Mouse (Mus musculus): ENCODE results near the gene Lgr5. TPM values are rescaled to one million over a fixed set of nuclear protein-coding genes. Genes with fewer than 3 reads are reported as not detected.

The Lgr5 gene
- polyA plus RNA-seq, 1 experiment, result 0.04 TPM

GRCm38 (mm10) chr10:115475000-115475550 is 112.5 kb downstream of the Lgr5 start:
- Histone ChIP-seq H3ac (ENCODE audit: control insufficient read depth, insufficient read length, low read depth) (no peak overlapping the region), H3K79me3 (ENCODE audit: low read depth) (no peaks in the 10 kb centered on the region), H3K27me3 (ENCODE audit: control insufficient read depth, insufficient read depth, insufficient read length) (no peaks in the 10 kb centered on the region), H3K36me3 (ENCODE audit: control insufficient read depth, insufficient read depth) (no peaks in the 10 kb centered on the region), H3K4me3 (ENCODE audit: insufficient read depth, poor library complexity, severe bottlenecking) (no peak overlapping the region), H3K79me2 (ENCODE audit: control insufficient read depth, insufficient read depth) (no peaks in the 10 kb centered on the region)
- TF ChIP-seq CEBPB (IDR thresholded peaks at IDR 0.05; ENCODE audit: low read depth), result no peak
- no peak for TF ChIP-seq CTCF (IDR thresholded peaks at IDR 0.05; ENCODE audit: control insufficient read depth, insufficient read depth, insufficient read length)
- TF ChIP-seq FOSL1 (IDR thresholded peaks at IDR 0.05; ENCODE audit: insufficient read depth, low read length, poor library complexity, severe bottlenecking), result no peak
- TF ChIP-seq MAX (IDR thresholded peaks at IDR 0.05), result no peak
- TF ChIP-seq USF1 (IDR thresholded peaks at IDR 0.05; ENCODE audit: low read depth), result no peak
- TF ChIP-seq MYOD1 (IDR thresholded peaks at IDR 0.05; ENCODE audit: control insufficient read depth, insufficient read length, low read depth), result no peak

- no peak overlapping the region for H3ac ChIP-seq (ENCODE audit: control insufficient read depth, insufficient read length, low read depth)
- no peaks in the 10 kb centered on the region for H3K79me3 ChIP-seq (ENCODE audit: low read depth)
- no peaks in the 10 kb centered on the region for H3K27me3 ChIP-seq (ENCODE audit: control insufficient read depth, insufficient read depth, insufficient read length)
- H3K79me2 ChIP-seq (ENCODE audit: control insufficient read depth, insufficient read depth), result no peaks in the 10 kb centered on the region
- no peaks in the 10 kb centered on the region for H3K36me3 ChIP-seq (ENCODE audit: control insufficient read depth, insufficient read depth)
- H3K4me3 ChIP-seq (ENCODE audit: insufficient read depth, poor library complexity, severe bottlenecking), result no peak overlapping the region
- no peak for TF ChIP-seq USF1 (IDR thresholded peaks at IDR 0.05; ENCODE audit: low read depth)
- TF ChIP-seq MAX (IDR thresholded peaks at IDR 0.05), result no peak
- no peak for TF ChIP-seq FOSL1 (IDR thresholded peaks at IDR 0.05; ENCODE audit: insufficient read depth, low read length, poor library complexity, severe bottlenecking)
- no peak for TF ChIP-seq CEBPB (IDR thresholded peaks at IDR 0.05; ENCODE audit: low read depth)
- TF ChIP-seq CTCF (IDR thresholded peaks at IDR 0.05; ENCODE audit: control insufficient read depth, insufficient read depth, insufficient read length), result no peak
- no peak for TF ChIP-seq MYOD1 (IDR thresholded peaks at IDR 0.05; ENCODE audit: control insufficient read depth, insufficient read length, low read depth)
- TF ChIP-seq MYOG (IDR thresholded peaks at IDR 0.05; ENCODE audit: control insufficient read depth, extremely low read depth, insufficient read length), result no peak
These were observed 114.2 kb downstream of the Lgr5 start for GRCm38 (mm10) chr10:115473213-115473961.

GRCm38 (mm10) chr10:115470621-115471334 is 116.8 kb downstream of the Lgr5 start:
- no peak overlapping the region for H3ac ChIP-seq (ENCODE audit: control insufficient read depth, insufficient read length, low read depth)
- H3K79me2 ChIP-seq (ENCODE audit: control insufficient read depth, insufficient read depth), result no peaks in the 10 kb centered on the region
- H3K4me3 ChIP-seq (ENCODE audit: insufficient read depth, poor library complexity, severe bottlenecking), result no peak overlapping the region
- peaks cover 3% of the 10 kb centered on the region for H3K27me3 ChIP-seq (ENCODE audit: control insufficient read depth, insufficient read depth, insufficient read length)
- H3K79me3 ChIP-seq (ENCODE audit: low read depth), result no peaks in the 10 kb centered on the region
- no peaks in the 10 kb centered on the region for H3K36me3 ChIP-seq (ENCODE audit: control insufficient read depth, insufficient read depth)
- TF ChIP-seq MYOD1 (IDR thresholded peaks at IDR 0.05; ENCODE audit: control insufficient read depth, insufficient read length, low read depth), result no peak
- no peak for TF ChIP-seq CTCF (IDR thresholded peaks at IDR 0.05; ENCODE audit: control insufficient read depth, insufficient read depth, insufficient read length)
- no peak for TF ChIP-seq CEBPB (IDR thresholded peaks at IDR 0.05; ENCODE audit: low read depth)
- TF ChIP-seq FOSL1 (IDR thresholded peaks at IDR 0.05; ENCODE audit: insufficient read depth, low read length, poor library complexity, severe bottlenecking), result no peak
- no peak for TF ChIP-seq MAX (IDR thresholded peaks at IDR 0.05)
- no peak for TF ChIP-seq MYOG (IDR thresholded peaks at IDR 0.05; ENCODE audit: control insufficient read depth, extremely low read depth, insufficient read length)
- no peak for TF ChIP-seq USF1 (IDR thresholded peaks at IDR 0.05; ENCODE audit: low read depth)

- Histone ChIP-seq H3K4me3 (ENCODE audit: insufficient read depth, poor library complexity, severe bottlenecking) (no peak overlapping the region), H3K79me2 (ENCODE audit: control insufficient read depth, insufficient read depth) (no peaks in the 10 kb centered on the region), H3ac (ENCODE audit: control insufficient read depth, insufficient read length, low read depth) (no peak overlapping the region), H3K27me3 (ENCODE audit: control insufficient read depth, insufficient read depth, insufficient read length) (peaks cover 10% of the 10 kb centered on the region), H3K36me3 (ENCODE audit: control insufficient read depth, insufficient read depth) (no peaks in the 10 kb centered on the region), H3K79me3 (ENCODE audit: low read depth) (no peaks in the 10 kb centered on the region)
- no peak for TF ChIP-seq USF1 (IDR thresholded peaks at IDR 0.05; ENCODE audit: low read depth)
- TF ChIP-seq MYOD1 (IDR thresholded peaks at IDR 0.05; ENCODE audit: control insufficient read depth, insufficient read length, low read depth), result no peak
- no peak for TF ChIP-seq MAX (IDR thresholded peaks at IDR 0.05)
- TF ChIP-seq CEBPB (IDR thresholded peaks at IDR 0.05; ENCODE audit: low read depth), result no peak
- TF ChIP-seq FOSL1 (IDR thresholded peaks at IDR 0.05; ENCODE audit: insufficient read depth, low read length, poor library complexity, severe bottlenecking), result no peak
- TF ChIP-seq CTCF (IDR thresholded peaks at IDR 0.05; ENCODE audit: control insufficient read depth, insufficient read depth, insufficient read length), result no peak
- no peak for TF ChIP-seq MYOG (IDR thresholded peaks at IDR 0.05; ENCODE audit: control insufficient read depth, extremely low read depth, insufficient read length)
These were observed 118.5 kb downstream of the Lgr5 start for GRCm38 (mm10) chr10:115469040-115469439.

GRCm38 (mm10) chr10:115468632-115469031 is 118.9 kb downstream of the Lgr5 start:
- H3K4me3 ChIP-seq (ENCODE audit: insufficient read depth, poor library complexity, severe bottlenecking), result no peak overlapping the region
- no peak overlapping the region for H3ac ChIP-seq (ENCODE audit: control insufficient read depth, insufficient read length, low read depth)
- H3K79me2 ChIP-seq (ENCODE audit: control insufficient read depth, insufficient read depth), result no peaks in the 10 kb centered on the region
- TF ChIP-seq MYOG (IDR thresholded peaks at IDR 0.05; ENCODE audit: control insufficient read depth, extremely low read depth, insufficient read length) (no peak), MYOD1 (IDR thresholded peaks at IDR 0.05; ENCODE audit: control insufficient read depth, insufficient read length, low read depth) (no peak), MAX (IDR thresholded peaks at IDR 0.05) (no peak), CEBPB (IDR thresholded peaks at IDR 0.05; ENCODE audit: low read depth) (no peak), FOSL1 (IDR thresholded peaks at IDR 0.05; ENCODE audit: insufficient read depth, low read length, poor library complexity, severe bottlenecking) (no peak), USF1 (IDR thresholded peaks at IDR 0.05; ENCODE audit: low read depth) (no peak), CTCF (IDR thresholded peaks at IDR 0.05; ENCODE audit: control insufficient read depth, insufficient read depth, insufficient read length) (no peak)
- no peaks in the 10 kb centered on the region for H3K79me3 ChIP-seq (ENCODE audit: low read depth)
- peaks cover 13% of the 10 kb centered on the region for H3K27me3 ChIP-seq (ENCODE audit: control insufficient read depth, insufficient read depth, insufficient read length)
- H3K36me3 ChIP-seq (ENCODE audit: control insufficient read depth, insufficient read depth), result no peaks in the 10 kb centered on the region

All from C2C12 (cell line).